Mouse (Mus musculus) kidney, adult 2 months (tissue): ENCODE measurements at regions not wholly inside any gene's neighbourhood (a gene's known extent, or its start where the extent isn't known, plus 50 kb on each side); places are given as distances from the start of the nearest gene placed in this dataset.

Experiments used
- CTCF ChIP-seq: fragments of 200-500 bp; conservative IDR thresholded peaks from 2 replicates; pipeline ENCODE4 v1.5.1; 2011; ENCODE audit warnings: low read depth, mild to moderate bottlenecking, control low read depth, low read length, moderate library complexity, mixed read lengths; ENCODE audit not compliant: insufficient read depth, insufficient read length
- POLR2A ChIP-seq: fragments of 200-500 bp; IDR thresholded peaks from one replicate; pipeline ENCODE4 v1.6.1; 2011; ENCODE audit warnings: low read depth, low read length, control low read depth

DNA sequence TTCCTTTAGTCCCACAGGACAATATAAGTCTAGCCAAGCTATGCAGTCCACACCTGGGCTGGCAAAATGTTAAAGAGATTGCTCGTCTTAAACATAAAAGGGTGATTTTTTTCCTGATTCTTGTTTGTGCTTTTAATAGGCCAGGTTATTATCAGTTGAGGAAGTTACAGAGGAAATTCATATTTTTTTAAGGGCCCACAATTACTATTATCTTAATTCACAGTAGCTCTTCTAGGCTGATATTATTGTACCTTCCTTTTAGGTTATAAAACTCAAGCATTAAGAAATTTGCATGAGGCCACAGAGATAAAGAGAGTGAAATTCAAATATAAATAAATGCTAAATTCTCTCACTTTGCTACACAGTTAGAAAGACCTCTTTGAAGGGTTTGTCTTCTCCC lies 469.4 kb upstream of the Zic4 start:
- TF ChIP-seq CTCF, result no peak
- TF ChIP-seq POLR2A, result no peak
